ENCODE assay signal across 16 mouse cellular contexts in genomic region chr16:13714910-13715309, GRCm38 (mm10). TPM values are rescaled to one million over a fixed set of nuclear protein-coding genes. Genes with fewer than 3 reads are reported as not detected.
"Had no signal": no experiment of that assay in that cellular context is flagged by ENCODE, and none has a peak within 500 bp of the region (broad histone marks: within the 10 kb centered on the region; RNA-seq: fewer than 3 reads in every experiment).

No protein-coding gene starts in this region.

- H3K9ac ChIP-seq: limb, embryonic 15.5 days; liver, embryonic 14.5 days; midbrain, embryonic 12.5 days; neural tube, embryonic 13.5 days had no signal

- H3K27ac ChIP-seq: limb, embryonic 15.5 days; liver, embryonic 14.5 days; midbrain, embryonic 12.5 days; neural tube, embryonic 13.5 days had no signal

- ATAC-seq: midbrain, embryonic 16.5 days had no signal

- H3K9me3 ChIP-seq: limb, embryonic 15.5 days; midbrain, embryonic 12.5 days; neural tube, embryonic 13.5 days had no signal

- H3K4me1 ChIP-seq: limb, embryonic 15.5 days; midbrain, embryonic 12.5 days; neural tube, embryonic 13.5 days had no signal

- H3K4me3 ChIP-seq: limb, embryonic 15.5 days; midbrain, embryonic 12.5 days; neural tube, embryonic 13.5 days had no signal

- H3K36me3 ChIP-seq: limb, embryonic 15.5 days; midbrain, embryonic 12.5 days; neural tube, embryonic 13.5 days had no signal

- H3K4me2 ChIP-seq: limb, embryonic 15.5 days; midbrain, embryonic 12.5 days; neural tube, embryonic 13.5 days had no signal

- H3K27me3 ChIP-seq: limb, embryonic 15.5 days; midbrain, embryonic 12.5 days; neural tube, embryonic 13.5 days had no signal

- DNase-seq: kidney, postnatal 14 days; lung, adult 18-20 months; retina, postnatal 1 day; right cerebral cortex, postnatal 4 days; thymus, postnatal 4 days had no signal

RNA-seq across cellular contexts. Expression of gene Pla2g10, which starts 15.9 kb away (rescaled TPM):
- total RNA-seq: layer of hippocampus, postnatal 25 days; left cerebral cortex, adult 8-10 months; left cerebral cortex, postnatal 25 days; megakaryocyte-erythroid progenitor cell, adult 5-6 weeks had no signal
- polyA plus RNA-seq: kidney, embryonic 14.5 days; limb, embryonic 11.5 days had no signal
